Mouse (Mus musculus) neutrophil, adult 65 days (primary cell): ENCODE measurements around the gene Neurog3. TPM values are rescaled to one million over a fixed set of nuclear protein-coding genes. Genes with fewer than 3 reads are reported as not detected.

Experiments used
- total RNA-seq: library from RNA; stranded (reverse); gene quantifications from 2 replicates; pipeline ENCODE4 v1.2.4, GENCODE M21; 2023

The Neurog3 gene
- total RNA-seq, result not detected in 2 replicates

GRCm38 (mm10) chr10:62132691-62133281 lies at the start of gene Neurog3:
Neurog3 (plus strand) TSS chr10:62133090.

GRCm38 (mm10) chr10:62143820-62144219 lies 10.9 kb downstream of the Neurog3 start, which contains the start of gene Fam241b:
Fam241b (minus strand) TSS chr10:62143920.

Other genes starting within 250 kb of the Neurog3 start
- gene Col13a1, start 154.0 kb upstream of the Neurog3 start, total RNA-seq, result 0.23 TPM in 1 of 2 replicates, not detected in the other
- gene Fam241b, start 10.8 kb downstream of the Neurog3 start, total RNA-seq, result 7.0 and 7.4 TPM in 2 replicates
- 5.3 and 12.5 TPM in 2 replicates for gene Tspan15, start 98.2 kb downstream of the Neurog3 start, total RNA-seq
- gene Tacr2, start 119.3 kb downstream of the Neurog3 start, total RNA-seq, result not detected in 2 replicates
- gene Hk1, start 246.8 kb downstream of the Neurog3 start, total RNA-seq, result 78.7 and 97.1 TPM in 2 replicates